Mouse (Mus musculus): ENCODE measurements around the gene Mex3b. TPM values are rescaled to one million over a fixed set of nuclear protein-coding genes. Genes with fewer than 3 reads are reported as not detected.

Gene Mex3b
- polyA plus RNA-seq, 1 experiment from 2014 or later: 51.2 TPM

DNA sequence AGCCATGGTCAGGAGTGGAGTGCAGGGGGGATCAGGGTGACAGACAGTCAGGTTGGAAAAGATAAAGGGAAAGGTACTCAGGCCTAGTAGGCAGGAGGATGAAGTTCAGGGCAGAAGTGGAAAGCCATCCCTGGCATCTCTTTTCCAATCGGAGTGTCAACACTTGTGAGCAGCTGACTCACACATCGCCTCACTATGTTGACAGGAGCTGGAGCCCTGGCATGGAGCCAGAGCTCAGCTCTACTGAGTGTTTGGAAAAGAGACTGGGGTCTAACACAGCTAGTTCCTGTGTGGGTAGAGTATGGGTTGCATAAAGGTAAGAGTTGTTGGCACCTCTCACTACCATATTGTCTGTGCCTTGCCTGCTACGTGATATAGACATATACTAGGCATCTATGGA is 38.4 kb downstream of the Mex3b start:
- WGBS: 49% methylated on average over 3 of the region's 3 CpGs
- no peaks in the 10 kb centered on the region for H3K9me3 ChIP-seq

DNA sequence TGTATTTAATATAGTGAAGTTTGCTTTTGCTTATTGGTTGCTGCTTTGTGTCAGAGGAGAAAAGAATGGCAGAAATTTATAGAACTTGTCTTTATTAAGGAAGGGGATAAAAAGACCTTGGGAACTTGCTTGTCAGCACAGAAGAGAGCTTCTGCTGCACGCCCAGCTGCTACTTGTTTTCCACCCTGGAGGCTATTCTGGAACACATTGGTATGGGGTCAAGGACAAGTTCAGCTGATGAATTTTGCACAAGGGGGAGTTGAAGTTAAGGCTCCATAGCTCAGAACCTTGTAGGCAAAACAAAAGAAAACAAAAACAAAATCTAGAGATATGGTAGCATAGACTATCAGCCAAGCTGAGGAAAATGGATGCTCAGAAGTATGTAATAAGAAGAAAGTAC is 39.9 kb downstream of the Mex3b start:
- Histone ChIP-seq H3K4me1 (peaks cover 10% of the 10 kb centered on the region; the same call in 1 of the 2 replicates), H3K27me3 (no peaks in the 10 kb centered on the region), H3K36me3 (no peaks in the 10 kb centered on the region), H3K4me2 (replicated peaks) (no peak overlapping the region), H3K9me3 (no peaks in the 10 kb centered on the region), H3K9ac (replicated peaks) (no peak overlapping the region), H3K27ac (replicated peaks) (no peak overlapping the region), H3K4me3 (no peak overlapping the region)
- no peak for ATAC-seq (replicated peaks)
- WGBS: 79% methylated on average over 1 of the region's 1 CpGs

More for the DNA sequence above, 38.4 kb downstream of the Mex3b start:
- H3K9ac ChIP-seq (replicated peaks): no peak overlapping the region
- H3K36me3 ChIP-seq: no peaks in the 10 kb centered on the region
- peaks cover 5% of the 10 kb centered on the region; the same call in 1 of the 2 replicates for H3K4me1 ChIP-seq
- H3K4me2 ChIP-seq (replicated peaks): no peak overlapping the region
- H3K4me3 ChIP-seq: no peak overlapping the region
- H3K27ac ChIP-seq (replicated peaks): no peak overlapping the region
- H3K27me3 ChIP-seq: no peaks in the 10 kb centered on the region
- 0 out of 2 replicates have a peak, but pooled peaks have one; percentile 64 for ATAC-seq (replicated peaks)

DNA sequence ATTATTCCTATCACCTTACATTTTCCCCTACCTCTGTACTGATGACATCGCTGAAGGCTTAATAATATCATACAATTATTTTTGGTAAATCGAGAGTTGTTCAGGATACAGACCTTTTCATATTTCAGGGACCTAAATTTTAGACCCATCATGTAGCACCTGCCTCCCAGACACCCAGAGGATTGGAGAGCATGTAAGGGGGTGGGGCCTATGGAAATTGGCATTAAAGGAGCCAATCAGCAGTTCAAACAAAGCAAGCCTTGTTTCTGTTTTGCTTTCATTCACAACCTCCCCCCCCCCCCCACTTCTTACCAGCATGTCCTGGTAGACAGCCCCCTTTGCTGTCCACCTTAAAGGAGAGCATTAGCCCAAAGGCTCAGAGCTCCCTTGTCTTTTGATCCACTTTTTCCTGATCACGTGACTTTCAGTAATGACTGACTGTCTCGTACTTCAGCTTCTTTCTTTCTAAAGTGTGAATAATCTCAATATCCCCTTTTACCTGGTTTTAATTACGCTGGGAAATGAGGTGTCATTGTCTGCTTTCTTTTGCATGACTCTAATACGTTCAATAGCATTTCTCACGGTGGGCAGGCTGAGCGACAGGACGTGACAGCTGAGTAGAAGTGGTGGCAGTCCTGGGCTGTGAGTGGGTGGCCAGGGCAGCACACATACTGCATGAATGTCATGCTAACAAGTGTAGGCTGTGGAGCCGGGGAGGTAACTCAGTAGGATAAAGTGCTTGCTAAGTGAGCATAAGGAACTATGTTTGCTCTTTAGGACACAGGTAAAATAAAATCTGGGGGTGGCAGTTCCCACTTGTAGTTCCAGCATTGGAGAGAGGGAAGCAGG is 43.6 kb downstream of the Mex3b start:
- Histone ChIP-seq H3K4me1 (0 out of 2 replicates have a peak, but pooled peaks cover 6% of the 10 kb centered on the region), H3K4me2 (replicated peaks) (no peak overlapping the region; the same call in 1 of the 2 replicates), H3K27me3 (no peaks in the 10 kb centered on the region), H3K9me3 (no peaks in the 10 kb centered on the region), H3K27ac (replicated peaks) (no peak overlapping the region), H3K9ac (replicated peaks) (no peak overlapping the region), H3K36me3 (no peaks in the 10 kb centered on the region), H3K4me3 (peak overlapping the region; percentile 14; the same call in 1 of the 2 replicates)
- WGBS: 22% methylated on average over 10 of the region's 10 CpGs
- ATAC-seq (replicated peaks): no peak

DNA sequence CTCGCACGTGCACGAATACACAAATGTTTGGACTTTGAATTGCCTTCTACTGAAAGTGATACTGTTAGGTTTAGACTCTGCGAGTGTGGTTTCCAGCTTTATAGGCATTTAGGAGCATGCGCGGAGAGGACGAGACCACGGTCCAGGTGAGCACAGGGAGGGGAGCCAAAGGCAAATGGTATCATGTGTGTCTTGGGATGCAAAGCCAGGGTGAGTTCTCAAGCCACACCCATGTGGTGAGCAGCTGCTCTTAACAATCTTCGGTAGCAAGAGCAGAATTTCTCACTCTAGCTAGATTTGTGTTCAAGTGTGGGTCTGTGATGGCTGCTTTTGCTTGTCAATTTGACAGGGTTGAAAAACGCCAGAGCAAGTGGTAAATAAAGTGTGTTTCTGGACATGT is 44.4 kb downstream of the Mex3b start:
- Histone ChIP-seq H3K9ac (replicated peaks) (no peak overlapping the region), H3K4me2 (replicated peaks) (no peak overlapping the region), H3K27me3 (no peaks in the 10 kb centered on the region), H3K9me3 (no peaks in the 10 kb centered on the region), H3K36me3 (no peaks in the 10 kb centered on the region), H3K4me1 (0 out of 2 replicates have a peak, but pooled peaks cover 6% of the 10 kb centered on the region), H3K27ac (replicated peaks) (no peak overlapping the region), H3K4me3 (no peak overlapping the region)
- ATAC-seq (replicated peaks): no peak
- 88% methylated on average over 10 of the region's 10 CpGs for WGBS

DNA sequence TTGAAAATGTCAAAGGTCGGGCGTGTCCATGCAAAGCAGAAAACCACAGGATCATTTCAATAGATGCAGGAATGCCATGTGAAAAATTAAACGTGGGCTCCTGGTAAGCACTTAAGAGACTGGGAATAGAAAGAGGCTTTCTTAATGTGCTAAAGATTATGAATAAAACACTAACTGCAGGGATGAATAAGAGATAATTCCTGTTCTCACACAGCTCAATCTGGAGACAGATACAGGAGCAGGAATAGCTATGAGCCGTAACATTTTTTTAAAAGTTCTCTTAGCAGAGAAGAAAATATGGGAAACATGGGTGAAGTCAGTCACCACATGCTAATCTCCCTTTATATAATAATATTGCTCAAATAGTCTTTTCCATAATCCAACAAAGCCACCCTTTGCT is 47.2 kb downstream of the Mex3b start:
- WGBS: 80% methylated on average over 4 of the region's 4 CpGs
- no peak overlapping the region for H3K4me2 ChIP-seq (replicated peaks)
- H3K4me1 ChIP-seq: 0 out of 2 replicates have a peak, but pooled peaks cover 6% of the 10 kb centered on the region
- ATAC-seq (replicated peaks): no peak
- H3K9ac ChIP-seq (replicated peaks): no peak overlapping the region
- H3K27me3 ChIP-seq: no peaks in the 10 kb centered on the region
- H3K36me3 ChIP-seq: no peaks in the 10 kb centered on the region
- H3K4me3 ChIP-seq: no peak overlapping the region
- no peaks in the 10 kb centered on the region for H3K9me3 ChIP-seq
- no peak overlapping the region for H3K27ac ChIP-seq (replicated peaks)

Other genes with a start within 250 kb of the Mex3b start
- 17.6 and 21.4 TPM in 2 replicates for gene Saxo2, start 218.8 kb upstream of the Mex3b start, polyA plus RNA-seq (2015; fragmentation: Nextera tagmentation; extraction: Ambion mirVana)
- 20.3 and 21.4 TPM in 2 replicates for gene Efl1, start 218.7 kb upstream of the Mex3b start, polyA plus RNA-seq (2015; fragmentation: Nextera tagmentation; extraction: Ambion mirVana)